Mouse (Mus musculus): ENCODE measurements around the gene Pak6. TPM values are rescaled to one million over a fixed set of nuclear protein-coding genes. Genes with fewer than 3 reads are reported as not detected.
A peak's percentile ranks its signal among the peaks of the same experiment; 100 is the strongest.

Pak6 gene
- 2.1 and 2.3 TPM in 2 replicates for polyA plus RNA-seq (2011; ENCODE audit: insufficient read depth, insufficient read length, low read depth, missing spikeins)

DNA sequence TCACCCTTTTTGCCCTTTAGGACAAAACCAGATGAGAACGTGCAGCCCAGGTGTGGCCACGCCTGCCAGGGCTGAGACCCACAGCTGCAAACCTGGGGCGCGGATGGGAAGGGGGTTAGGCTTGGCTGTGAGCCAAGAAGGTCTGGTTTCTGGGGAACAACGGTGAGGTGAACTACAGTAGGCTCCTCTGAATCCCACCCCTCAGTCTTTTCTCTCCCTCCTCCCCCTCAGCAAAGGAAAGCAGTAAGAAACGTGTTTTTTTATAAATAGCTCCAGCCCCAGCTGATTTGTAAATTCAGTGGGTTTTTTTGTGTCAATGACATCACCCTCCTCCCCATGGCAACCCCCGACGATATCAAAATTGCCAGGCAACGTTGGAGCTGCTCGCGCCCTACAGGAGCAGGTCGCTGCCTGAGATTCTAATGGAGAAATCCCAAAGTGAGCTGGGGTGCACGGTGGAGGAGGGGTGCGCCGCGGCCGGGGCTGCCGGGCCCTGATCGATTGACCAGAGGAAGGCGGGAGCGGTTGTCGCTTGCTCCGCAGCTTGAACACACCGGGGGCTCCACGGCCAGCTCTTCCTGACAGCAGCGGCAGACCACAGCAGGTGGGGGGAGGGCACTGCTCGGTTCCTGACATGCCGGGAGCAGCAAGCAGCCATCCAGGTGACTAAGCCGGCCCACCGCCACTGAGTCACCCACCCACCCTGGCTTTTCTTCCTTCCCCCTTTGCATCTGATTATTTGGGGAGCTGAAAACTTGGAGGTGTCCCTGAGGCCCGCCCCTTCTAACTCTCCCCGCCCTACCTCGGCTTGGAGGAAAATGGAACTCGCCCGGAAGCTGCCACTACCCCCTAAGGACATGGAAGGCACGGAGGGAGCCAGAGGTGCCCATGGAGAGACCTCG lies at the start of gene Pak6:
TSS of gene Pak6 (plus strand) at position 402 of the 902 bp plus-strand sequence.
- Histone ChIP-seq H3K4me1 (ENCODE audit: control insufficient read depth, insufficient read depth, low read length) (peaks cover 7% of the 10 kb centered on the region), H3K9ac (ENCODE audit: low read depth, poor library complexity, severe bottlenecking) (peak within 1 kb of the TSS; percentile 52), H3K9me3 (replicated peaks; ENCODE audit: control insufficient read depth, insufficient read depth, low read length, poor library complexity, severe bottlenecking) (no peaks in the 10 kb centered on the region), H3K36me3 (ENCODE audit: control insufficient read depth, insufficient read depth, low read length, poor library complexity, severe bottlenecking) (no peaks in the 10 kb centered on the region), H3K27me3 (ENCODE audit: control insufficient read depth, insufficient read depth, low read length, poor library complexity, severe bottlenecking) (no peaks in the 10 kb centered on the region), H3K27ac (ENCODE audit: insufficient read depth, low read length) (no peak within 1 kb of the TSS), H3K4me3 (ENCODE audit: low read depth, low read length) (peak within 1 kb of the TSS; percentile 60)
- TF ChIP-seq EP300 (IDR thresholded peaks at IDR 0.05; ENCODE audit: insufficient read depth, low read depth, low read length) (no peak), CTCF (IDR thresholded peaks at IDR 0.05; ENCODE audit: low read depth, low read length) (no peak), POLR2A (IDR thresholded peaks at IDR 0.05; ENCODE audit: insufficient read depth, low read length) (no peak)

DNA sequence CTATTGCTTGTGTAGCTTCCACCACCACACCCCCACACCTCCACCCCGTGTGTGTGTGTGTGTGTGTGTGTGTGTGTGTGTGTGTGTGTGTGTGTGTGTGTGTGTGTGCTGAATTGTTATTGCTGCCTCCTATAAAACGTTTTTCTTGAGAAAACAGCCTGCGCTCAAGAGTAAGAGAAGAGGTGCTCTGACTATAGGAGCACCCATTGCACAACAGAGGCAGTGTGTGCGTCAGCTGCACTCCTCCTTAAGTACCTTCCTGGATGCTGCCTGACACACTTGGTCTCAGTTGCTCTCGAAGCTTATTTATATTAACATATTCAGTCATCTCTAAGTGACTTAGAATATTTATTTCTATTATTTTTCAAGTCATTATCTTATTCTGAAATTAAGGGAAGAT lies 45.1 kb upstream of the Pak6 start:
- TF ChIP-seq EP300 (IDR thresholded peaks at IDR 0.05; ENCODE audit: insufficient read depth, low read depth, low read length): no peak
- no peak for TF ChIP-seq CTCF (IDR thresholded peaks at IDR 0.05; ENCODE audit: low read depth, low read length)
- no peak for TF ChIP-seq POLR2A (IDR thresholded peaks at IDR 0.05; ENCODE audit: insufficient read depth, low read length)
- Histone ChIP-seq H3K36me3 (ENCODE audit: control insufficient read depth, insufficient read depth, low read length, poor library complexity, severe bottlenecking) (peaks cover 68% of the 10 kb centered on the region), H3K4me1 (ENCODE audit: control insufficient read depth, insufficient read depth, low read length) (peaks cover 5% of the 10 kb centered on the region), H3K27me3 (ENCODE audit: control insufficient read depth, insufficient read depth, low read length, poor library complexity, severe bottlenecking) (no peaks in the 10 kb centered on the region), H3K9me3 (replicated peaks; ENCODE audit: control insufficient read depth, insufficient read depth, low read length, poor library complexity, severe bottlenecking) (no peaks in the 10 kb centered on the region), H3K9ac (ENCODE audit: low read depth, poor library complexity, severe bottlenecking) (no peak overlapping the region), H3K27ac (ENCODE audit: insufficient read depth, low read length) (no peak overlapping the region), H3K4me3 (ENCODE audit: low read depth, low read length) (no peak overlapping the region)

DNA sequence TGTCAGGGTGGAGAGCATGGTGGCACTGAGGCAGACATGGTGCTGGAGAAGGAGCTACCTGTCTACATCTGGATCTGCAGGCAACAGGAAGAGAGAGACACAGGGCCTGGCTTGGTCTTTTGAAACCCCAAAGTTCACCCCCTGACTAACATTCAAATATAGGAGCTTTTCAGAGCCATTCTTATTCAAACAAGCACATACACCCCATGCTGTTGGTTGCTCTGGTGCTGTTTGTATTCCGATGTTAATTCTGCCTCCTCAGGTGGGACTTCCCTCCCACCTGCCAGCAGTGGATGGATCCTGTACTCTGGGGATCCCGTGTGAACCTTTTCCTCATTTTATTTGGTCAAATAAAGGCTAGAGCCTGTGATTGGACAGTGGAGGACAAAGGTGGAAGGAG lies 43.0 kb upstream of the Pak6 start:
- peaks cover 68% of the 10 kb centered on the region for H3K36me3 ChIP-seq (ENCODE audit: control insufficient read depth, insufficient read depth, low read length, poor library complexity, severe bottlenecking)
- H3K9me3 ChIP-seq (replicated peaks; ENCODE audit: control insufficient read depth, insufficient read depth, low read length, poor library complexity, severe bottlenecking): no peaks in the 10 kb centered on the region
- TF ChIP-seq POLR2A (IDR thresholded peaks at IDR 0.05; ENCODE audit: insufficient read depth, low read length): no peak
- peak; percentile 14; the same call in 1 of the 2 replicates for TF ChIP-seq EP300 (IDR thresholded peaks at IDR 0.05; ENCODE audit: insufficient read depth, low read depth, low read length)

DNA sequence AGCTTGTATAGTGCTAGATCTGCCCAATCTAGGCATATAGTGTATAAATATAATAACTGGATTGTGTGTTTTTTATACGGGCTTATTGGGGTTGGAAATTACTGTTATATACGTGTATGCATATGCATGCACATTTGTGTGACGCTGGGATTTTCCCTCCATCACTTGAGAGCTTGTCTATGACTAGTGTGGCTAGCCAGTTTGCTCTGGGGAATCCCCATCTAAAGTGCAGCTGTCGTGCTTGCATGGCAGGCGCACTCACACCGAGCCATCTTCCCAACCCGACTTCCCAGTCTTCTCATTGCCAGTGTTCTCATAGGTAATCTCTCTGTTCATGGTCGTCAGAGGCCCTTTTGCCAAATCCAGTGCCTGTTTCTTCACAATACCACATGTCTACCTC lies 42.5 kb upstream of the Pak6 start:
- no peaks in the 10 kb centered on the region for H3K27me3 ChIP-seq (ENCODE audit: control insufficient read depth, insufficient read depth, low read length, poor library complexity, severe bottlenecking)
- peaks cover 5% of the 10 kb centered on the region for H3K4me1 ChIP-seq (ENCODE audit: control insufficient read depth, insufficient read depth, low read length)
- no peak for TF ChIP-seq EP300 (IDR thresholded peaks at IDR 0.05; ENCODE audit: insufficient read depth, low read depth, low read length)
- no peak for TF ChIP-seq POLR2A (IDR thresholded peaks at IDR 0.05; ENCODE audit: insufficient read depth, low read length)
- no peak for TF ChIP-seq CTCF (IDR thresholded peaks at IDR 0.05; ENCODE audit: low read depth, low read length)
- H3K36me3 ChIP-seq (ENCODE audit: control insufficient read depth, insufficient read depth, low read length, poor library complexity, severe bottlenecking): peaks cover 67% of the 10 kb centered on the region
- H3K9ac ChIP-seq (ENCODE audit: low read depth, poor library complexity, severe bottlenecking): no peak overlapping the region
- H3K9me3 ChIP-seq (replicated peaks; ENCODE audit: control insufficient read depth, insufficient read depth, low read length, poor library complexity, severe bottlenecking): no peaks in the 10 kb centered on the region
- no peak overlapping the region for H3K4me3 ChIP-seq (ENCODE audit: low read depth, low read length)
- H3K27ac ChIP-seq (ENCODE audit: insufficient read depth, low read length): no peak overlapping the region

More for the DNA sequence above, 43.0 kb upstream of the Pak6 start:
- peaks cover 5% of the 10 kb centered on the region for H3K4me1 ChIP-seq (ENCODE audit: control insufficient read depth, insufficient read depth, low read length)
- no peaks in the 10 kb centered on the region for H3K27me3 ChIP-seq (ENCODE audit: control insufficient read depth, insufficient read depth, low read length, poor library complexity, severe bottlenecking)
- H3K27ac ChIP-seq (ENCODE audit: insufficient read depth, low read length): no peak overlapping the region
- no peak overlapping the region for H3K4me3 ChIP-seq (ENCODE audit: low read depth, low read length)
- no peak overlapping the region for H3K9ac ChIP-seq (ENCODE audit: low read depth, poor library complexity, severe bottlenecking)

DNA sequence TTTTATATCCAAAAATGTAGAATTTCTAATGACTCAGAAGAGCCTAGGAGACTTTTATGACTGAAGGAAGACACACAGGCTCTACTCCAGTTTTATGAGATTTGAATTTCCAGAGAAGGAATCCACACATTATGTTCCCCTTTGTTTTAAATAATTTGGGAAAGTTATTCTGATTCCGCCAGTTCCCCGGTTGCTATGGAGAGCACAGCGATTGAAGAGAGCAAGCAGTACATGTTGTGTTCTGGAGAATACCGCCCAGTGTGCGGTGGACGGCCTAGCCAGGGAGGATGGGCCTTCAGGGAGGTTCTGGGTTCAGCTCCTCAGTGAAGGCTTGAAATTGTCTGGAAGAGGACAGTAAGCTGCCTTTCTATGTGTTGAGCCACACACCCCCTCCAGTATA lies 33.8 kb upstream of the Pak6 start:
- H3K9ac ChIP-seq (ENCODE audit: low read depth, poor library complexity, severe bottlenecking): no peak overlapping the region
- no peak overlapping the region for H3K4me3 ChIP-seq (ENCODE audit: low read depth, low read length)
- no peaks in the 10 kb centered on the region for H3K4me1 ChIP-seq (ENCODE audit: control insufficient read depth, insufficient read depth, low read length)
- TF ChIP-seq CTCF (IDR thresholded peaks at IDR 0.05; ENCODE audit: low read depth, low read length) (no peak), POLR2A (IDR thresholded peaks at IDR 0.05; ENCODE audit: insufficient read depth, low read length) (no peak), EP300 (IDR thresholded peaks at IDR 0.05; ENCODE audit: insufficient read depth, low read depth, low read length) (no peak)
- H3K36me3 ChIP-seq (ENCODE audit: control insufficient read depth, insufficient read depth, low read length, poor library complexity, severe bottlenecking): peaks cover 83% of the 10 kb centered on the region
- no peaks in the 10 kb centered on the region for H3K27me3 ChIP-seq (ENCODE audit: control insufficient read depth, insufficient read depth, low read length, poor library complexity, severe bottlenecking)
- H3K9me3 ChIP-seq (replicated peaks; ENCODE audit: control insufficient read depth, insufficient read depth, low read length, poor library complexity, severe bottlenecking): no peaks in the 10 kb centered on the region
- no peak overlapping the region for H3K27ac ChIP-seq (ENCODE audit: insufficient read depth, low read length)

DNA sequence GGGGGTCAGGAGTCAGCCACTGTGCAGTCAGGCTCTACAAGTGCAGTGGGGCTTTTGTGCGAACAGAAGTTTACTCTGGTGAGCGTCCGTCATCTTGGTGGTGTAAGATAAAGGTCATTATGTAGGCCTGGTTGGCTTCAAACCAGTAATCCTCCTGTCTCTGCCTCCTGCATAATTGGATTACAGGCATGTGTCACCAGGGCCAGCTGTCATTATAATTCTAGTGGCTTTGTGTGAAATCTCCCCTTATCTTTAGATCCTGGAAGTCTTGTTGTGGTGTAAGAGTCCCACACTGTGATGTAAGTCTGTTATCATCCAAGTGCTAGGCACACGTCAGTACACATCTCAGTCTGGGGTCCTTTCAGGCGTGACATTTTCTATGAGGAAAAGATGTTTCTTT lies 29.7 kb upstream of the Pak6 start:
- H3K4me1 ChIP-seq (ENCODE audit: control insufficient read depth, insufficient read depth, low read length): no peaks in the 10 kb centered on the region
- no peak overlapping the region for H3K27ac ChIP-seq (ENCODE audit: insufficient read depth, low read length)
- H3K27me3 ChIP-seq (ENCODE audit: control insufficient read depth, insufficient read depth, low read length, poor library complexity, severe bottlenecking): no peaks in the 10 kb centered on the region
- no peak overlapping the region for H3K9ac ChIP-seq (ENCODE audit: low read depth, poor library complexity, severe bottlenecking)
- H3K4me3 ChIP-seq (ENCODE audit: low read depth, low read length): no peak overlapping the region
- H3K36me3 ChIP-seq (ENCODE audit: control insufficient read depth, insufficient read depth, low read length, poor library complexity, severe bottlenecking): peaks cover 79% of the 10 kb centered on the region
- TF ChIP-seq POLR2A (IDR thresholded peaks at IDR 0.05; ENCODE audit: insufficient read depth, low read length) (no peak), CTCF (IDR thresholded peaks at IDR 0.05; ENCODE audit: low read depth, low read length) (no peak), EP300 (IDR thresholded peaks at IDR 0.05; ENCODE audit: insufficient read depth, low read depth, low read length) (no peak)
- H3K9me3 ChIP-seq (replicated peaks; ENCODE audit: control insufficient read depth, insufficient read depth, low read length, poor library complexity, severe bottlenecking): no peaks in the 10 kb centered on the region

Data from ES-Bruce4 (cell line).